Mouse (Mus musculus) olfactory bulb, adult 2 months (tissue): ENCODE measurements around the gene Tctn1.

Experiments used
- CTCF ChIP-seq: fragments of 200-500 bp; IDR thresholded peaks from 2 replicates; pipeline ENCODE4 v1.5.1; 2012; ENCODE audit warnings: low read depth, mild to moderate bottlenecking, low read length, moderate library complexity; ENCODE audit not compliant: insufficient read depth
- POLR2A ChIP-seq: fragments of 200-500 bp; IDR thresholded peaks from 2 replicates; pipeline ENCODE4 v1.6.1; 2012; ENCODE audit warnings: mild to moderate bottlenecking, low read depth, low read length, moderate library complexity; ENCODE audit not compliant: insufficient read depth

- TF ChIP-seq CTCF, result no peak
- no peak for TF ChIP-seq POLR2A
These were observed 43.2 kb downstream of the Tctn1 start for GRCm38 (mm10) chr5:122221085-122221484.
